Mouse (Mus musculus): ENCODE measurements around the gene Hs3st5.

The Hs3st5 gene

DNA sequence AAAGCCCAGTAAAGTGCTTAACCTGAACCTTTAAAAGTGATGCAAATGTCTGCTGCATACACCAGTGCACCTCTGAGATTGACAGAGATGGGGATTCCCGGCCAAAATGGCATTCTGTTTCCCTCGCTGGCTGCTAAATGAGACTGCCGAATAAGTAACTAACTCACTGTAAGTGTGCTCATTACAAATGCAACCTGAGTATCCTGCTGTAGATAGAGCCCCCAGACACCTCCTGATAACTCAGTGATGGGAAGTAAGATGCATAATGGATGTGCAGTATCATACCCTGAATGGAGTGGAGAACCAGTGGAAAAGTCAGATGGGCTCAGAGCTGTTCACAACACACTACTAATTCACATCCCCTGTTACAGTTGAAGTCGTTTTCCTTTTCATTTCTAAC lies 298.7 kb downstream of the Hs3st5 start:
- DNase-seq: no peak

DNA sequence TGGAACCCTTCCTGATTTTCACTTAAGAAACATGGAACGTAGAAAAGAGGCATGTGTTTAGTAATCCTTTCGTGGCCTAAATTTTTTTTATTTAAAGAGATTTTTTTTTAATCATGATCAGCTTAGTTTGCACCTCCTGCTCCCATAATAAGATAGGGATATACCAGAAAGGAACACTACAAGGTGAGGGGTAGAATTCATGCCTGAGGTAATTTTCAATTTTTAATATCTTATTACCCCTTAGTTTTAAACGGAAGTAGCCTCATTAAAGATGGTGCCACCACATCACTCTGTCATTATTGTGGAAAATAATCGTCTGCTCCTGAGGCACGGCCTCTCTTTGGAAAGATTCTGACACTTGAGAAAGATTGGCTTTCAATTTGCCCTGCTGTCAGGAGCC lies 299.2 kb downstream of the Hs3st5 start:
- DNase-seq: no peak

DNA sequence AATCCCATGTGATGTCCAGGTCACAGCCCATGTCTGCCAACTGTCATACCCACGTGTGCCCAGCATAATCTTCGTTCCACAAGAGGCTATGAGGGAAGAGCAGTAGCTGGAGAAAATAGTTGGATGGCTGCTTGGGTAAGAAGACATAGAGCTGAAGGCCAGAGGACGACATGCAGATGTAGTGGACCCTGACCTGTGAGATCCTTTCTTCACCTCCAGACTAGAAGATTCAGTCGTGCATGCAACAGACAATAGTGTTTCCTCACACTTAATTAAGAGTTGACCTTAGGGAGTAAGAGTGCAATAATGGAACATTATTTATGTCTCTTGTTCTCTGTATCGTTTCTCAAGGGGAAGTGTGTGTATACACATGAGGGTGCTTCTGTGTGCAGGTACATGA lies 300.4 kb downstream of the Hs3st5 start:
- no peak for DNase-seq

DNA sequence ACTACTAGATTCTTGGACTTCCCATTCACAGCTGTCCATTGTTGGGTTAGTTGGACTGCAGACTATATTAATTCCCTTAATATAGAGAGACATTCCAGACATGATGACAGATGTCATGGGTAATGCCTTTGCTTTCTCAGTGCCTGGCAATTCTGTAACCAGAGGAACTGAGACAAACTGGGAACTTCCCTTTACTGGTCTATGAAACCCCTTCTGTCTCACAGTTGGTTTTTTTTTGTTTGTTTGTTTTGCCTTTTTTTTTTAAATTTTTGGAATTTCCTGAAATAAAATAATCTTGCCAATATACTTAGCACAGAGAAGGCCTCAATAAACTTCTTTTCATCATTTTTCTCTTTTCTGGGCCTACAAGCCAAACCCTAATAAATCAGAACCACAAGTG lies 312.3 kb downstream of the Hs3st5 start:
- no peak for DNase-seq

DNA sequence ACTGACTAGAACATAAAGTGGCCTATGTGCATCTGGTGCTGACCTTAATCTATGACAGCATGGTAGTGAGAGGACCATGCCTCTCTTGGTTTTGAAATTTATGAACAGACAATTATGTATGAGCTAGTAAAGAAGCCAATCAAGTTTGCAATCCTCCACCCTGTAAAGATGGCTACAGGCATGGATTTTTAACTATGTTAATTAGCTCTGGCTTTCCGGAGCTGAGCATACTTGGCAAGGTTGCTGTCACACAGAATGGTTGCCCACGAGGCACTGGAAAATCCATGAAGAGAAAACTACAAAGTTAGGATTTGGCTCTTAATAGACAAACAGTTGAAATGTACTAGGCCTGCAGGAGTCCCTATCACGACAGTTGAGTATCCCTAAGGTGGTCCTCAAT lies 322.5 kb downstream of the Hs3st5 start:
- no peak for DNase-seq

DNA sequence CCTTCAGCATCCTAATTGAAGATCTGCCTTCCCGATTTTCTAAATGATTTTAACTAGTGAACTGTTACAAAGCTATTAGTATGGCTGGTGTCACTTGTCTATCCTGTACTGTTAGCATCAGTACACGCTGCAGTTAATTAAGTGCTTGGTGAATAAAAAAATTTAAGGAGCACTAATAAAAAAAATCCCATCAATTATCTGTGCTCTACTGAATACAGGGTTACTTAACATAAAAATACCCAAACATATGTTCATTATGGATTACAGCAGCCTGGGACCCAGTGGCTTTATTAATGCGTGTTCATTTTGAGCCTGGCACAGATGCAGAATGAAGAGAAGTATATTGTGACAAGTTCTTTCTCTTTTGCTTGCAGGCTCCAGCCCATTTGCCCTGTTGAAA lies 325.6 kb downstream of the Hs3st5 start:
- DNase-seq: no peak

DNA sequence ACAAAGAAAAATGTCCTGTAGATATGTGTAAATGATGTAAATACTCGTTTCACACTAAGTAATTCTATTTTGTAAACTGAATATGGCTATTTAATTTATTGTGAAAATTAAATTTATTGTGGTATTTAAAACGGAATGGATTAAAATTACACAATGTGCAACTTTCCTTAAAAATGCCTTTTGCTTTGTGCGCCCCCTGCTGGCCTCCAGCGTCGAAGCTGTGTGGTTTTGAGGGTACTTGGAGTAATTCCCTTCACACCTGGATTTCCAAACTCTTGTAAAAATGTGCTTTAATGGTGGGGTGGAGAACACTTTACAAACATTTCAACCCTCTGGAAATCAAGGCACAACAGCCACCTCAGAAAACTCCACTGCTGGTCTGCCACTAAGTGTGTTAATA lies 327.6 kb downstream of the Hs3st5 start:
- DNase-seq: peak; percentile 14

DNA sequence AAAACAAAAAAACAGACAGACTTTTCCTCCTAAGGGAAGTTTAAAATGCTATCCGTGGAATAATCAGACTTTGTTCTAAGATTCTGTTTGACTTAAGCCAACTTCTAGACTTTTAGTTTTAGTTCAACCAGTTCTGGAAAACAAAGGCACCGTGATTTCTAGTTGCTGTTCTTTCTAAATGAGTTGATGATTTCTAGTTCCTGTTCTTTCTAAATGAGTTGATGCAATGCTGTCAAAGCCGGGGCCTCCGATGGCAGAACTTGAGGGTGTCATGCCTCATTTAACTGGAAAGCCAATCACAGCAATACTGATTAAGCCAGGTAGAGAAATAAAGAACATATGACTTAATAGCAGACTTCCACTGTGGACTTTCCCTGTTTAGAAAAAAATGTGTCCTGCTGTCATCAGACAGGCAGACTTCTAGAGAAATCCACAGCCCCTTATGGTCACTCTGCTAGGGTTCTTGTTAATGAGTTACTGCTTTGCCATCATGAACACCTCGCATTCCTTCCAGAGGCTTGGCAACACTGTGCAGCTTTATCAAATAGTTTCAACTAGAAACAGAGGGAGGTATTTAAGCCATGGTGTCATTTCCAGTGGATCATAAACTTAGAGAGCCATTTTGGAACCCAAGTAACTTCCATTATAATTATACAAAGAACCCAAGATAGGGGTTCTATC lies 329.4 kb downstream of the Hs3st5 start:
- DNase-seq: no peak

DNA sequence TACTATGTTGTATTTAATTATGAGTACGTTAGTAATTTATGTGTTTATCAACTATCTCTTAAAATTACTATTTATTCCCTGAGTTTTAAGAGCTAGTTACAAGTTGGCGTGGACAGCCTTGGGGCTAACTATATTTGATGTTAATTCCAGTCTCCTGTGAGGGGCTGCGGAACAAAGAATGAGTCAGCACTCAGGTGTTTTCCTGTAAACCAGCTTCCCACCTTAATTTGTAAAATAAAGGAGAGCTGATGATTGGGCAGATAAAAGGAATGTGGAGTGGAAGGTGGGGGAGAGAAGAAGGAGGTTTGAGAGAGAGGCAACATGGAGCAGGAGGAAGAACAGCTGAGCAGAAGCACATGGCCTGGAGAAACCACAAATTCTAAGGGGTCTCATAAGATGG lies 343.6 kb downstream of the Hs3st5 start:
- DNase-seq: no peak

DNA sequence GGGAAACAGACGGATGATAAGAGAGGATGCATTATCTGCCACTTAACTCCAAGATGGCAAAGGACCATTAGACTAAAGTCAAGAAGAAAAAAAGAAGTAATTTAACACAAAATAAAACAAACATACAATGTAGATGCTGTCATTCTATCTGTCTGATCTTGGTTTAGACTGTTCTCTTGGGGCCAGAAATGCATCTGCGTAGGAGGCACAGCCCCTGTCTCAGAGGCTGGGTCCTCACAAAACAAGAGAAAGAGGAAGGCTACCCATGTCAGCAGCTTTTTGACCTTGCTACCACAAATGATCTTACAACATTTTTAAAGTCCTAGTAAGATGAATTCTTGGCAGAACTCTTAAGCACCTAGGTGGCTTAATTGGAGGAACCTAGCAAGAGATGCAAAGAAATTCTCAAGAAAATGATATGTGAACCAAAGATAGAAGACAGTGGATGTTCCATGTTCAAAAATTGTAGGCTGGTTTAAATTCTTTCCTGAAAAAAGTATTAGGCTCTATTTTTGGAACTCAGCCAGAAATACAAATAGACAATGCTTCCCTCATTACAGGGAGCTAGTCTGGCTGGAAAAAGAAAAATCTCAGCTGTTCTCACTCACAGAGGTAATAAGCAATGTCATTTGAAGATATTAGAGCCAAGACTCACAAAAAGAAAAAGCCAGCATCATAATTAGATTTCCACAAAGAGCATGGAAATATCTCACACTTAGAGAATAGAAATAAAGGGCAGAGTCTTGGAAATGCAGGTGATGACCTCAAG lies 355.7 kb downstream of the Hs3st5 start:
- no peak for DNase-seq

Measured in cerebellum, postnatal 36 days (tissue).